ENCODE assay signal across 9 mouse cellular contexts in genomic region chr7:45856950-45857901, GRCm38 (mm10). TPM values are rescaled to one million over a fixed set of nuclear protein-coding genes. Genes with fewer than 3 reads are reported as not detected.
DNase-seq lines count a peak whose midpoint lies in the region; ATAC-seq and TF ChIP-seq lines count a peak whose summit lies in the region.
"Had no signal": no experiment of that assay in that cellular context is flagged by ENCODE, and none has a peak within 500 bp of the region (broad histone marks: within the 10 kb centered on the region; RNA-seq: fewer than 3 reads in every experiment).

No protein-coding gene starts in this region.

- ATAC-seq in embryonic facial prominence, embryonic 11.5 days (replicated peaks; ENCODE audit: insufficient number of reproducible peaks, low FRiP score, low TSS enrichment, low read depth), result no peak
- ATAC-seq in intestine, embryonic 15.5 days, result peak; percentile 46
- peak; percentile 39; the same call in 1 of the 2 replicates for ATAC-seq in megakaryocyte-erythroid progenitor cell, adult 5-6 weeks (replicated peaks; ENCODE audit: low FRiP score, low TSS enrichment, poor library complexity, severe bottlenecking)
- ATAC-seq in activated CD4-positive, CD25-positive, alpha-beta regulatory T cell, adult 4 months, result no peak

- peak overlapping the region; percentile 61 for H3K4me2 ChIP-seq in embryonic facial prominence, embryonic 11.5 days (ENCODE audit: low read depth, low read length)
- H3K4me2 ChIP-seq in intestine, embryonic 15.5 days (replicated peaks), result peak overlapping the region; percentile 73

- no peak overlapping the region for H3K27ac ChIP-seq in layer of hippocampus, adult 2 months
- H3K27ac ChIP-seq in embryonic facial prominence, embryonic 11.5 days (replicated peaks; ENCODE audit: low read depth, low read length), result no peak overlapping the region
- H3K27ac ChIP-seq in intestine, embryonic 15.5 days, result no peak overlapping the region

- no peak for TF ChIP-seq CTCF in layer of hippocampus, adult 2 months (conservative IDR thresholded peaks at IDR 0.05)

- DNase-seq in layer of hippocampus, adult 2 months (ENCODE audit: low spot score in 2 of 2), result no peak
- no peak for DNase-seq in layer of hippocampus, postnatal 36 days
- peak; percentile 45 for DNase-seq in embryonic facial prominence, embryonic 11.5 days (ENCODE audit: low spot score)
- no peak for DNase-seq in T-cell, adult 2 months (ENCODE audit: low spot score)
- DNase-seq in adrenal gland, adult 2 months, result no peak

- H3K4me1 ChIP-seq in embryonic facial prominence, embryonic 11.5 days (ENCODE audit: control insufficient read depth, insufficient read depth, low read length), result no peaks in the 10 kb centered on the region
- H3K4me1 ChIP-seq in intestine, embryonic 15.5 days (replicated peaks), result peaks cover 17% of the 10 kb centered on the region

- peak overlapping the region; percentile 46 for H3K4me3 ChIP-seq in layer of hippocampus, adult 2 months
- peak overlapping the region; percentile 32 for H3K4me3 ChIP-seq in embryonic facial prominence, embryonic 11.5 days (ENCODE audit: low read depth, low read length)
- H3K4me3 ChIP-seq in intestine, embryonic 15.5 days (replicated peaks), result peak overlapping the region; percentile 29
- H3K4me3 ChIP-seq: myocyte had no signal

- H3K9ac ChIP-seq in embryonic facial prominence, embryonic 11.5 days (replicated peaks; ENCODE audit: low read length), result peak overlapping the region; percentile 39
- H3K9ac ChIP-seq in intestine, embryonic 15.5 days, result 0 out of 2 replicates have a peak overlapping the region, but pooled peaks have one; percentile 8

- H3K9me3 ChIP-seq in embryonic facial prominence, embryonic 11.5 days (replicated peaks; ENCODE audit: control insufficient read depth, low read length), result no peaks in the 10 kb centered on the region
- H3K9me3 ChIP-seq in intestine, embryonic 15.5 days, result no peaks in the 10 kb centered on the region

- no peaks in the 10 kb centered on the region for H3K36me3 ChIP-seq in embryonic facial prominence, embryonic 11.5 days (replicated peaks; ENCODE audit: control insufficient read depth, insufficient read depth, low read depth, low read length)
- H3K36me3 ChIP-seq in intestine, embryonic 15.5 days, result no peaks in the 10 kb centered on the region

- 3% methylated on average over 30 of the region's 30 CpGs for WGBS in embryonic facial prominence, embryonic 11.5 days
- 9% methylated on average over 30 of the region's 30 CpGs for WGBS in intestine, embryonic 15.5 days

- H3K27me3 ChIP-seq in embryonic facial prominence, embryonic 11.5 days (ENCODE audit: control insufficient read depth, insufficient read depth, low read length), result peaks cover 11% of the 10 kb centered on the region
- H3K27me3 ChIP-seq in intestine, embryonic 15.5 days (replicated peaks), result no peaks in the 10 kb centered on the region; the same call in 1 of the 2 replicates

RNA-seq across cellular contexts. Expression of gene Kdelr1, which starts 15.3 kb away (rescaled TPM):
- 10 to 100 TPM; 78.4 to 81.4 TPM for total RNA-seq in layer of hippocampus, adult 2 months (2021)
- total RNA-seq in layer of hippocampus, postnatal 36 days (2021), result 10 to 100 TPM; 72.4 to 74.2 TPM
- polyA plus RNA-seq in embryonic facial prominence, embryonic 11.5 days (2014; fragmentation: Nextera tagmentation; extraction: Ambion mirVana), result 85.2 and 85.7 TPM in 2 replicates
- 70.8 and 74.5 TPM in 2 replicates for polyA plus RNA-seq in intestine, embryonic 15.5 days (2015; fragmentation: Nextera tagmentation; extraction: Ambion mirVana)
- total RNA-seq in megakaryocyte-erythroid progenitor cell, adult 5-6 weeks (2014; fragmentation: Nextera tagmentation), result 76.7 and 91.3 TPM in 2 replicates
- total RNA-seq in megakaryocyte-erythroid progenitor cell, adult 5-6 weeks (2017), result 44.4 and 50.2 TPM in 2 replicates
- 10 to 100 TPM; 23.4 to 38.5 TPM for polyA plus RNA-seq in activated CD4-positive, CD25-positive, alpha-beta regulatory T cell, adult 4 months (2017; shearing (Covaris generic))
- 100 to 1,000 TPM; 128 to 147 TPM for total RNA-seq in adrenal gland, adult 2 months (2021)
- 235 and 251 TPM in 2 replicates for polyA plus RNA-seq in adrenal gland, adult 2 months (2012; rRNA removed)

RNA-seq across cellular contexts. Expression of gene Grin2d, which starts 21.0 kb away (rescaled TPM):
- 10 to 100 TPM in 1 of 2 experiments, 1 to 10 TPM in 1; 10.0 to 11.6 TPM for total RNA-seq in layer of hippocampus, adult 2 months (2021)
- total RNA-seq in layer of hippocampus, postnatal 36 days (2021), result 10 to 100 TPM; 10.9 to 11.4 TPM
- 0.13 and 0.18 TPM in 2 replicates for polyA plus RNA-seq in embryonic facial prominence, embryonic 11.5 days (2014; fragmentation: Nextera tagmentation; extraction: Ambion mirVana)
- 0.49 and 0.51 TPM in 2 replicates for polyA plus RNA-seq in intestine, embryonic 15.5 days (2015; fragmentation: Nextera tagmentation; extraction: Ambion mirVana)
- 0.92 TPM in 1 of 2 replicates, not detected in the other for total RNA-seq in megakaryocyte-erythroid progenitor cell, adult 5-6 weeks (2014; fragmentation: Nextera tagmentation)
- total RNA-seq in megakaryocyte-erythroid progenitor cell, adult 5-6 weeks (2017), result 0.23 TPM in 1 of 2 replicates, not detected in the other
- polyA plus RNA-seq in activated CD4-positive, CD25-positive, alpha-beta regulatory T cell, adult 4 months (2017; shearing (Covaris generic)), result not detected
- under 1 TPM; 0.40 to 0.97 TPM for total RNA-seq in adrenal gland, adult 2 months (2021)
- 4.0 and 4.2 TPM in 2 replicates for polyA plus RNA-seq in adrenal gland, adult 2 months (2012; rRNA removed)

RNA-seq across cellular contexts. Expression of gene Grwd1, which starts 26.5 kb away (rescaled TPM):
- total RNA-seq in layer of hippocampus, adult 2 months (2021), result 10 to 100 TPM; 20.5 to 22.7 TPM
- 10 to 100 TPM; 19.9 to 22.6 TPM for total RNA-seq in layer of hippocampus, postnatal 36 days (2021)
- polyA plus RNA-seq in embryonic facial prominence, embryonic 11.5 days (2014; fragmentation: Nextera tagmentation; extraction: Ambion mirVana), result 78.6 and 81.7 TPM in 2 replicates
- polyA plus RNA-seq in intestine, embryonic 15.5 days (2015; fragmentation: Nextera tagmentation; extraction: Ambion mirVana), result 67.1 and 71.3 TPM in 2 replicates
- 45.7 and 67.7 TPM in 2 replicates for total RNA-seq in megakaryocyte-erythroid progenitor cell, adult 5-6 weeks (2014; fragmentation: Nextera tagmentation)
- total RNA-seq in megakaryocyte-erythroid progenitor cell, adult 5-6 weeks (2017), result 22.1 and 39.4 TPM in 2 replicates
- polyA plus RNA-seq in activated CD4-positive, CD25-positive, alpha-beta regulatory T cell, adult 4 months (2017; shearing (Covaris generic)), result 10 to 100 TPM; 16.1 to 25.3 TPM
- total RNA-seq in adrenal gland, adult 2 months (2021), result 10 to 100 TPM; 26.9 to 30.1 TPM
- 22.1 and 27.4 TPM in 2 replicates for polyA plus RNA-seq in adrenal gland, adult 2 months (2012; rRNA removed)

RNA-seq across cellular contexts. Expression of gene Kcnj14, which starts 32.6 kb away (rescaled TPM):
- 1 to 10 TPM; 1.6 to 1.9 TPM for total RNA-seq in layer of hippocampus, adult 2 months (2021)
- 1 to 10 TPM; 1.6 to 2.4 TPM for total RNA-seq in layer of hippocampus, postnatal 36 days (2021)
- polyA plus RNA-seq in embryonic facial prominence, embryonic 11.5 days (2014; fragmentation: Nextera tagmentation; extraction: Ambion mirVana), result 2.1 and 2.7 TPM in 2 replicates
- 0.88 and 1.0 TPM in 2 replicates for polyA plus RNA-seq in intestine, embryonic 15.5 days (2015; fragmentation: Nextera tagmentation; extraction: Ambion mirVana)
- not detected in 2 replicates for total RNA-seq in megakaryocyte-erythroid progenitor cell, adult 5-6 weeks (2014; fragmentation: Nextera tagmentation)
- total RNA-seq in megakaryocyte-erythroid progenitor cell, adult 5-6 weeks (2017), result not detected in 2 replicates
- polyA plus RNA-seq in activated CD4-positive, CD25-positive, alpha-beta regulatory T cell, adult 4 months (2017; shearing (Covaris generic)), result not detected
- under 1 TPM in 1 of 2 experiments, not detected in 1; 0.20 TPM for total RNA-seq in adrenal gland, adult 2 months (2021)
- polyA plus RNA-seq in adrenal gland, adult 2 months (2012; rRNA removed), result 0.70 and 1.8 TPM in 2 replicates

RNA-seq across cellular contexts. Expression of gene Syngr4, which starts 39.3 kb away (rescaled TPM):
- total RNA-seq in layer of hippocampus, adult 2 months (2021), result not detected
- not detected for total RNA-seq in layer of hippocampus, postnatal 36 days (2021)
- 0.85 and 1.0 TPM in 2 replicates for polyA plus RNA-seq in embryonic facial prominence, embryonic 11.5 days (2014; fragmentation: Nextera tagmentation; extraction: Ambion mirVana)
- polyA plus RNA-seq in intestine, embryonic 15.5 days (2015; fragmentation: Nextera tagmentation; extraction: Ambion mirVana), result 0.85 and 1.00 TPM in 2 replicates
- not detected in 2 replicates for total RNA-seq in megakaryocyte-erythroid progenitor cell, adult 5-6 weeks (2014; fragmentation: Nextera tagmentation)
- total RNA-seq in megakaryocyte-erythroid progenitor cell, adult 5-6 weeks (2017), result not detected in 2 replicates
- polyA plus RNA-seq in activated CD4-positive, CD25-positive, alpha-beta regulatory T cell, adult 4 months (2017; shearing (Covaris generic)), result not detected
- total RNA-seq in adrenal gland, adult 2 months (2021), result not detected
- 0.90 and 0.98 TPM in 2 replicates for polyA plus RNA-seq in adrenal gland, adult 2 months (2012; rRNA removed)

Comparison
In these comparisons a context has a peak if more than half of its experiments do, and no peak if none do; other contexts are left out.
1. ATAC-seq: peak in intestine, embryonic 15.5 days (single experiment) and megakaryocyte-erythroid progenitor cell, adult 5-6 weeks (single experiment); none in embryonic facial prominence, embryonic 11.5 days (single experiment) and activated CD4-positive, CD25-positive, alpha-beta regulatory T cell, adult 4 months (single experiment).
2. RNA of gene Grin2d, which starts 21.0 kb away (total RNA-seq): 10.0 to 11.6 TPM in layer of hippocampus, adult 2 months and 10.9 to 11.4 TPM in layer of hippocampus, postnatal 36 days; 0.40 to 0.97 TPM in adrenal gland, adult 2 months and 0.23 to 0.92 TPM in megakaryocyte-erythroid progenitor cell, adult 5-6 weeks; every median in the first group is over 4 times any median in the second.
3. Peak in every context shown above with its lines, with median percentiles within 50 percentile points of each other: H3K4me3 ChIP-seq.